Comparison of ENCODE assay signal across 8 mouse cellular contexts in the genomic region with DNA sequence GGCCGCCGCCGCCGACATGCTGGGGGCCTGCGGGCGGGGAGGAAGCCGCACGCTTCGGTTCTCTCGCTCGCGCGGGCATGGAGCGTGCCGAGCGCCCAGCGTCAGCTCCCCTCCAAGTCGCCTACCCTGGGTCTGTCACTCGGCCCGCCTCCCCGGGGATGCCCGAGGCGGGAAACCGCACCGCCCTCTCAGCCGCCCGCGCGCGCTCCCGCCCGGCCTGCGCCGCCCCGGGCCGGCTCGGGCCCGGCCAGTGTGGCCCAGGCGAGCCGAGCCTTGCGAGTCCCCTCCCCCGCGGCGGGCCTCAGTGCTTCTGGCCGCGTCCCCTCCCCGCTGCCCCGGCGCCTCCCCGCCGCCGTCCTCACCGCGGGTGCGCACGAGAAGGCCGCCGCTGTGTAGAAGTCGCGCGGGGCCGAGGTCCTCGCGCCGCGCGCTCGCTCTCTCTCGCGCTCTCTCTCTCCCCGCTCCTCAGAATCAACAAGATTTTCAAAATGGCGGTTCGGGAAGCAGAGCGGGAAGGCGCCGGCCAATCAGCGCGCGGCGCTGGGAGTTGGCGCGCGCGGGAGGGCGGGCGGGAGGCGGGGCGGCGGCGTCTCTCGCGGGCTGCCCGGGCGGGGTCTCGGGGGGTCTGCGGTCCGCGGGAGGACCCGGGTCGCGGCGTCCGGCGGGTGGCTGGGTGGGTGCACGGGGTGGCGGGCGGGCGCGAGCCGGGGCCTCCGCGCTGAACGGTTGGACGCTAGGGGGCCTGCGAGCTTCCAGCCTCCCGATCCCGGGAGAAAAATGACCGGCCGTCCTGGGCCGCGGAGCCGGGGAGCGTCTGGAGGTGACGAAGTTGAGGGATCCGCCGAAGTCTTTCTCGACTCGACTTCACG. TPM values are rescaled to one million over a fixed set of nuclear protein-coding genes. Genes with fewer than 3 reads are reported as not detected.
A peak's percentile ranks its signal among the peaks of the same experiment; 100 is the strongest.
DNase-seq lines count a peak whose midpoint lies in the region; ATAC-seq and TF ChIP-seq lines count a peak whose summit lies in the region.

Gene Dek, minus strand, starts transcription at position 491 of the 869 bp plus-strand sequence.

- peaks cover 82% of the 10 kb centered on the region for H3K36me3 ChIP-seq in erythroblast, embryonic 14.5 days (ENCODE audit: control insufficient read depth)
- peaks cover 18% of the 10 kb centered on the region for H3K36me3 ChIP-seq in heart, embryonic 13.5 days
- H3K36me3 ChIP-seq in liver, embryonic 11.5 days (ENCODE audit: control insufficient read depth, insufficient read depth, low read length), result peaks cover 9% of the 10 kb centered on the region
- peaks cover 5% of the 10 kb centered on the region for H3K36me3 ChIP-seq in myocyte (ENCODE audit: control insufficient read depth, insufficient read depth)

- peak; percentile 89 for ATAC-seq in heart, embryonic 13.5 days (ENCODE audit: extremely low read depth, insufficient number of reproducible peaks, low FRiP score, low TSS enrichment)
- ATAC-seq in liver, embryonic 11.5 days (replicated peaks; ENCODE audit: low FRiP score), result peak; percentile 82

- H3K4me1 ChIP-seq in erythroblast, embryonic 14.5 days (ENCODE audit: control insufficient read depth), result peaks cover 63% of the 10 kb centered on the region
- H3K4me1 ChIP-seq in heart, embryonic 13.5 days, result peaks cover 51% of the 10 kb centered on the region
- H3K4me1 ChIP-seq in liver, embryonic 11.5 days (replicated peaks; ENCODE audit: control insufficient read depth, insufficient read depth, low read length), result peaks cover 38% of the 10 kb centered on the region

- under 1% methylated on average over 118 of the region's 129 CpGs for WGBS in heart, embryonic 13.5 days
- WGBS in liver, embryonic 11.5 days, result under 1% methylated on average over 125 of the region's 129 CpGs

- H3K4me2 ChIP-seq in heart, embryonic 13.5 days, result peak within 1 kb of the TSS; percentile 89
- peak within 1 kb of the TSS; percentile 88 for H3K4me2 ChIP-seq in liver, embryonic 11.5 days
- peak within 1 kb of the TSS; percentile 95 for H3K4me2 ChIP-seq in myocyte (ENCODE audit: low read depth)

- H3ac ChIP-seq in myocyte (ENCODE audit: control insufficient read depth, insufficient read length), result peak within 1 kb of the TSS; percentile 74

- DNase-seq in CD4-positive, CD25-positive, alpha-beta regulatory T cell, adult 2 months (ENCODE audit: low read depth, low spot score), result peak; percentile 90
- peak; percentile 81 for DNase-seq in brain, embryonic 18.5 days (ENCODE audit: low read depth, low spot score)
- peak; percentile 92 for DNase-seq in kidney, postnatal 10 days
- DNase-seq in liver, embryonic 11.5 days (ENCODE audit: low spot score), result peak; percentile 93
- DNase-seq in spleen, postnatal 4 days (ENCODE audit: low spot score in 2 of 2), result peak; percentile 84 to 91

- H3K9ac ChIP-seq in heart, embryonic 13.5 days, result peak within 1 kb of the TSS; percentile 99
- H3K9ac ChIP-seq in liver, embryonic 11.5 days (ENCODE audit: low read depth, low read length), result peak within 1 kb of the TSS; percentile 98

- H3K27me3 ChIP-seq in erythroblast, embryonic 14.5 days (ENCODE audit: control insufficient read depth), result no peaks in the 10 kb centered on the region
- H3K27me3 ChIP-seq in heart, embryonic 13.5 days (replicated peaks), result no peaks in the 10 kb centered on the region
- H3K27me3 ChIP-seq in liver, embryonic 11.5 days (replicated peaks; ENCODE audit: control insufficient read depth, insufficient read depth, low read length), result no peaks in the 10 kb centered on the region
- no peaks in the 10 kb centered on the region for H3K27me3 ChIP-seq in myocyte (ENCODE audit: control insufficient read depth, insufficient read depth, insufficient read length)

- H3K79me2 ChIP-seq in myocyte (ENCODE audit: control insufficient read depth, insufficient read depth), result peaks cover 46% of the 10 kb centered on the region

- peak; percentile 34 for TF ChIP-seq POLR2A in myocyte (IDR thresholded peaks at IDR 0.05; ENCODE audit: insufficient read length, low read depth)

- H3K27ac ChIP-seq in heart, embryonic 13.5 days (replicated peaks), result peak within 1 kb of the TSS; percentile 100
- peak within 1 kb of the TSS; percentile 100 for H3K27ac ChIP-seq in liver, embryonic 11.5 days (ENCODE audit: low read depth, low read length)

- no peaks in the 10 kb centered on the region for H3K9me3 ChIP-seq in erythroblast, embryonic 14.5 days (ENCODE audit: control insufficient read depth, low read length)
- no peaks in the 10 kb centered on the region for H3K9me3 ChIP-seq in heart, embryonic 13.5 days
- H3K9me3 ChIP-seq in liver, embryonic 11.5 days (ENCODE audit: control insufficient read depth, low read length), result no peaks in the 10 kb centered on the region

- H3K4me3 ChIP-seq in erythroblast, embryonic 14.5 days (replicated peaks), result peak within 1 kb of the TSS; percentile 78
- H3K4me3 ChIP-seq in heart, embryonic 13.5 days, result peak within 1 kb of the TSS; percentile 91
- peak within 1 kb of the TSS; percentile 89 for H3K4me3 ChIP-seq in liver, embryonic 11.5 days (ENCODE audit: low read depth, low read length)
- peak within 1 kb of the TSS; percentile 57 for H3K4me3 ChIP-seq in myocyte

TF ChIP-seq in myocyte, 11 proteins besides CTCF, POLR2A, EP300 and RAD21:
- no peak for TF ChIP-seq REST (IDR thresholded peaks at IDR 0.05; ENCODE audit: insufficient read depth, insufficient read length)
- TF ChIP-seq TCF3 (IDR thresholded peaks at IDR 0.05; ENCODE audit: insufficient read length, low read depth), result no peak
- peak; percentile 87 for TF ChIP-seq E2F4 (IDR thresholded peaks at IDR 0.05; ENCODE audit: insufficient read depth)
- TF ChIP-seq MAX (IDR thresholded peaks at IDR 0.05; ENCODE audit: low read depth), result no peak
- no peak for TF ChIP-seq TCF12 (IDR thresholded peaks at IDR 0.05; ENCODE audit: insufficient read depth, poor library complexity, severe bottlenecking)
- no peak for TF ChIP-seq USF1 (IDR thresholded peaks at IDR 0.05; ENCODE audit: low read depth)
TF ChIP-seq in myocyte: peak in this region for 1.

RNA-seq across cellular contexts. Expression of gene Dek, which starts in this region (rescaled TPM):
- 325 and 343 TPM in 2 replicates for polyA plus RNA-seq in erythroblast, embryonic 14.5 days (2012)
- 152 and 167 TPM in 2 replicates for polyA plus RNA-seq in heart, embryonic 13.5 days (2015; fragmentation: Nextera tagmentation; extraction: Ambion mirVana)
- 366 and 391 TPM in 2 replicates for polyA plus RNA-seq in liver, embryonic 11.5 days (2014; fragmentation: Nextera tagmentation; extraction: Ambion mirVana)
- 11.2 TPM for polyA plus RNA-seq in myocyte (2012; fragmentation: generic; extraction: Trizol)

Comparison
In these comparisons a context has a peak if more than half of its experiments do, and no peak if none do; other contexts are left out.
1. Peak in every context shown above with its lines: DNase-seq, ATAC-seq, H3K4me3 ChIP-seq and H3K27ac ChIP-seq.
2. RNA of gene Dek (polyA plus RNA-seq): 366 to 391 TPM in liver, embryonic 11.5 days, 325 to 343 TPM in erythroblast, embryonic 14.5 days and 152 to 167 TPM in heart, embryonic 13.5 days; 11.2 TPM in myocyte (single experiment); every median in the first group is over 10 times any median in the second.